Mouse (Mus musculus) megakaryocyte, embryonic 14.5 days (primary cell): ENCODE measurements around the gene Tmed8.

ENCODE experiments used
- FLI1 ChIP-seq: IDR thresholded peaks from 2 replicates; pipeline ENCODE4 v1.6.1; 2012; ENCODE audit warnings: low read length, inconsistent platforms, mixed read lengths
- GATA1 ChIP-seq: IDR thresholded peaks from 3 replicates; pipeline ENCODE4 v1.6.1; 2012; ENCODE audit warnings: mixed read lengths, low read length, inconsistent platforms, borderline replicate concordance

DNA sequence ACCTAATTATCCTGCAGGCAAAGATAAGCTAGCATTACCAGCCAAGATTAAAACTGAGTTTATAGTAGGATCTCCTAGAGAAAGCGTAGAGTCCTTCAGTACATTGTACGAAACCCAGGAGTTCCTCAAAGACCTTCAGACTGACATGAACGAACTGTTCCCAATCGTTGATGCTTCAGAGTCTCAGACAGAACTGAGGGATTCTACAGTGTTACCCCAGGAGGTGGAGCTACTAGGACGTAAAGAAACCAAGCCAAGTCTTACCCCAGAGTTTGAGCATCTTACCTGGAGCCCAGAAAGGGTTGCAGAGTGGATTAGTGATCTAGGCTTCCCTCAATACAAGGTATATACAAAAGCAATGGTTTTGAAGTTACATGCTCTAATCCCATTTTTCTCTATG is 1.4 kb upstream of the Tmed8 start:
- TF ChIP-seq GATA1 (no peak), FLI1 (no peak)
